Comparison of ENCODE assay signal across 10 mouse cellular contexts in genomic region chr5:66996124-66996523, GRCm38 (mm10).
DNase-seq lines count a peak whose midpoint lies in the region; ATAC-seq lines count a peak whose summit lies in the region.
"Had no signal": no experiment of that assay in that cellular context is flagged by ENCODE, and none has a peak within 500 bp of the region (broad histone marks: within the 10 kb centered on the region; RNA-seq: fewer than 3 reads in every experiment).

No protein-coding gene starts in this region.

- no peak overlapping the region for H3K27ac ChIP-seq in intestine, embryonic 14.5 days (ENCODE audit: low read depth)
- no peak overlapping the region for H3K27ac ChIP-seq in intestine, embryonic 15.5 days

- no peaks in the 10 kb centered on the region for H3K9me3 ChIP-seq in intestine, embryonic 14.5 days (ENCODE audit: control insufficient read depth, low read length)
- no peaks in the 10 kb centered on the region for H3K9me3 ChIP-seq in intestine, embryonic 15.5 days
- H3K9me3 ChIP-seq: embryonic facial prominence, embryonic 15.5 days; kidney, embryonic 15.5 days; megakaryocyte, embryonic 14.5 days had no signal

- no peak for ATAC-seq in intestine, embryonic 14.5 days (replicated peaks; ENCODE audit: low FRiP score, low TSS enrichment, low read depth)
- ATAC-seq in intestine, embryonic 15.5 days = no peak

- H3K4me1 ChIP-seq in intestine, embryonic 14.5 days (replicated peaks; ENCODE audit: control insufficient read depth, insufficient read depth, low read length) = peaks cover 6% of the 10 kb centered on the region; the same call in 1 of the 2 replicates
- H3K4me1 ChIP-seq in intestine, embryonic 15.5 days (replicated peaks) = no peaks in the 10 kb centered on the region

- no peak overlapping the region for H3K9ac ChIP-seq in intestine, embryonic 14.5 days (ENCODE audit: low read length)
- H3K9ac ChIP-seq in intestine, embryonic 15.5 days = no peak overlapping the region
- H3K9ac ChIP-seq: embryonic facial prominence, embryonic 15.5 days had no signal

- 25% methylated on average over 3 of the region's 3 CpGs for WGBS in intestine, embryonic 14.5 days
- WGBS in intestine, embryonic 15.5 days = 35% methylated on average over 3 of the region's 3 CpGs

- no peaks in the 10 kb centered on the region for H3K36me3 ChIP-seq in intestine, embryonic 14.5 days (ENCODE audit: control insufficient read depth, insufficient read depth, low read length)
- no peaks in the 10 kb centered on the region for H3K36me3 ChIP-seq in intestine, embryonic 15.5 days
- H3K36me3 ChIP-seq: kidney, embryonic 15.5 days had no signal

- no peaks in the 10 kb centered on the region for H3K27me3 ChIP-seq in intestine, embryonic 14.5 days (replicated peaks; ENCODE audit: control insufficient read depth, insufficient read depth, low read length)
- no peaks in the 10 kb centered on the region for H3K27me3 ChIP-seq in intestine, embryonic 15.5 days (replicated peaks)
- H3K27me3 ChIP-seq: embryonic facial prominence, embryonic 15.5 days had no signal

- no peak for DNase-seq in intestine, embryonic 14.5 days (ENCODE audit: low spot score)
- DNase-seq in ZHBTc4 (ENCODE audit: low read depth, low spot score) = peak; percentile 18
- peak; percentile 60 for DNase-seq in embryo, embryonic 9.5 days (ENCODE audit: extremely low spot score)
- DNase-seq in mesoderm, embryonic 11.5 days (ENCODE audit: low read depth, low spot score) = peak; percentile 59
- DNase-seq in adrenal gland, adult 18-20 months (ENCODE audit: low spot score in 2 of 2) = no peak
- no peak for DNase-seq in adipocyte (ENCODE audit: low spot score)

- H3K4me3 ChIP-seq in intestine, embryonic 14.5 days (ENCODE audit: low read depth, low read length) = no peak overlapping the region
- no peak overlapping the region for H3K4me3 ChIP-seq in intestine, embryonic 15.5 days (replicated peaks)

- H3K4me2 ChIP-seq in intestine, embryonic 14.5 days (ENCODE audit: low read length) = peak overlapping the region; percentile 55; the same call in 1 of the 2 replicates
- H3K4me2 ChIP-seq in intestine, embryonic 15.5 days (replicated peaks) = no peak overlapping the region

Comparison
In these comparisons a context has a peak if more than half of its experiments do, and no peak if none do; other contexts are left out.
1. DNase-seq: peak in ZHBTc4 (single experiment), embryo, embryonic 9.5 days (single experiment) and mesoderm, embryonic 11.5 days (single experiment); none in intestine, embryonic 14.5 days (single experiment), adrenal gland, adult 18-20 months (0 of 2) and adipocyte (single experiment).